8 mouse cellular contexts compared by ENCODE assay signal in genomic region chr3:104967548-104968300, GRCm38 (mm10). TPM values are rescaled to one million over a fixed set of nuclear protein-coding genes. Genes with fewer than 3 reads are reported as not detected.
DNase-seq lines count a peak whose midpoint lies in the region; ATAC-seq and TF ChIP-seq lines count a peak whose summit lies in the region.

No protein-coding gene starts in this region.

- peak overlapping the region; percentile 76 for H3K4me2 ChIP-seq in forebrain, embryonic 15.5 days (replicated peaks)

- peak overlapping the region; percentile 56 for H3K9ac ChIP-seq in forebrain, embryonic 15.5 days (replicated peaks)

- no peak for TF ChIP-seq POLR2A in thymus, adult 2 months (IDR thresholded peaks at IDR 0.05; ENCODE audit: control insufficient read depth, extremely low read depth, insufficient read depth, low read length, poor library complexity)

- peak; percentile 65 for ATAC-seq in forebrain, embryonic 15.5 days (replicated peaks)
- peak; percentile 33; the same call in 1 of the 2 replicates for ATAC-seq in neutrophil, adult 5-6 weeks (ENCODE audit: extremely low read depth, insufficient number of reproducible peaks, low FRiP score, poor library complexity, severe bottlenecking)

- H3K27me3 ChIP-seq in E14TG2a.4 (ENCODE audit: insufficient read depth, low read length), result peaks cover 56% of the 10 kb centered on the region
- peaks cover 5% of the 10 kb centered on the region; the same call in 1 of the 2 replicates for H3K27me3 ChIP-seq in forebrain, embryonic 15.5 days
- peaks cover 5% of the 10 kb centered on the region; the same call in 1 of the 2 replicates for H3K27me3 ChIP-seq in thymus, adult 2 months (ENCODE audit: control insufficient read depth, insufficient read depth, low read length)

- under 1% methylated on average over 49 of the region's 49 CpGs for WGBS in forebrain, embryonic 15.5 days
- WGBS in thymus, adult 2 months, result 5% methylated on average over 49 of the region's 49 CpGs

- intact Hi-C loops in heart, postnatal 25 days (cut with DNase I), result loop anchor here (2.0 to 5.0 kb wide), 3 partner anchors 70 to 253 kb away; no protein-coding TSS in a partner anchor

- peak; percentile 48 for DNase-seq in c-Kit-positive CD71-positive TER-119-positive erythroid progenitor cells, embryonic 14.5 days (ENCODE audit: low spot score)
- peak; percentile 84 for DNase-seq in heart, postnatal 25 days (ENCODE audit: low spot score)
- DNase-seq in layer of hippocampus, adult 18-20 months (ENCODE audit: low spot score in 2 of 2), result peak; percentile 74 to 89
- DNase-seq in lung, adult 18-20 months, result peak; percentile 90 to 91
- DNase-seq in thymus, adult 2 months, result peak; percentile 83

- peaks cover 7% of the 10 kb centered on the region for H3K9me3 ChIP-seq in E14TG2a.4 (ENCODE audit: low read length)
- no peaks in the 10 kb centered on the region for H3K9me3 ChIP-seq in forebrain, embryonic 15.5 days

- no peaks in the 10 kb centered on the region for H3K36me3 ChIP-seq in E14TG2a.4 (ENCODE audit: insufficient read depth, low read length)
- H3K36me3 ChIP-seq in forebrain, embryonic 15.5 days, result no peaks in the 10 kb centered on the region
- H3K36me3 ChIP-seq in thymus, adult 2 months (ENCODE audit: control insufficient read depth, insufficient read depth, low read length), result no peaks in the 10 kb centered on the region

- peak overlapping the region; percentile 81 for H3K4me3 ChIP-seq in E14TG2a.4 (replicated peaks; ENCODE audit: low read length)
- H3K4me3 ChIP-seq in forebrain, embryonic 15.5 days, result peak overlapping the region; percentile 46
- peak overlapping the region; percentile 59 for H3K4me3 ChIP-seq in thymus, adult 2 months (ENCODE audit: control insufficient read depth, insufficient read depth, low read length)

- H3K4me1 ChIP-seq in E14TG2a.4 (replicated peaks; ENCODE audit: low read depth, low read length), result peaks cover 25% of the 10 kb centered on the region
- 0 out of 2 replicates have a peak, but pooled peaks cover 8% of the 10 kb centered on the region for H3K4me1 ChIP-seq in forebrain, embryonic 15.5 days
- H3K4me1 ChIP-seq in thymus, adult 2 months (replicated peaks; ENCODE audit: control insufficient read depth, insufficient read depth, low read length), result peaks cover 16% of the 10 kb centered on the region

- peak; percentile 55 for TF ChIP-seq CTCF in E14TG2a.4 (conservative IDR thresholded peaks at IDR 0.05; ENCODE audit: low read length)
- TF ChIP-seq CTCF in thymus, adult 2 months (IDR thresholded peaks at IDR 0.05; ENCODE audit: borderline replicate concordance, control insufficient read depth, extremely low read depth, insufficient read depth, low read length, poor library complexity), result 0 out of 2 replicates have a peak, but pooled peaks have one; percentile 72

- no peak overlapping the region for H3K27ac ChIP-seq in forebrain, embryonic 15.5 days (replicated peaks)
- no peak overlapping the region for H3K27ac ChIP-seq in thymus, adult 2 months (ENCODE audit: control insufficient read depth, insufficient read depth, low read length)

RNA-seq across cellular contexts. Expression of gene Wnt2b, which starts 6.0 kb away (rescaled TPM):
- polyA plus RNA-seq in forebrain, embryonic 15.5 days (2015; fragmentation: Nextera tagmentation; extraction: Ambion mirVana), result 0.61 and 0.76 TPM in 2 replicates
- 1 to 10 TPM; 1.0 to 1.9 TPM for total RNA-seq in heart, postnatal 25 days (2021)
- total RNA-seq in layer of hippocampus, adult 18-20 months (2021), result under 1 TPM; 0.28 to 0.40 TPM
- total RNA-seq in neutrophil, adult 5-6 weeks (2017), result not detected in 2 replicates
- polyA plus RNA-seq in thymus, adult 2 months (2012; rRNA removed), result 0.89 and 1.2 TPM in 2 replicates
